In genomic region chr11:4744691-4745090, GRCm38 (mm10) we compare ENCODE assay signal across 23 mouse cellular contexts. TPM values are rescaled to one million over a fixed set of nuclear protein-coding genes. Genes with fewer than 3 reads are reported as not detected.
DNase-seq lines count a peak whose midpoint lies in the region; ATAC-seq and TF ChIP-seq lines count a peak whose summit lies in the region.
"Had no signal": no experiment of that assay in that cellular context is flagged by ENCODE, and none has a peak within 500 bp of the region (broad histone marks: within the 10 kb centered on the region; RNA-seq: fewer than 3 reads in every experiment).

No protein-coding gene starts in this region.

- H3K4me3 ChIP-seq in forebrain, embryonic 13.5 days = no peak overlapping the region
- H3K4me3 ChIP-seq in forebrain, postnatal 0 days (ENCODE audit: low read depth, low read length) = no peak overlapping the region
- H3K4me3 ChIP-seq in midbrain, embryonic 13.5 days (replicated peaks) = no peak overlapping the region
- H3K4me3 ChIP-seq in midbrain, embryonic 10.5 days = no peak overlapping the region
- H3K4me3 ChIP-seq in hindbrain, embryonic 13.5 days = peak overlapping the region; percentile 69
- H3K4me3 ChIP-seq in neural tube, embryonic 13.5 days = peak overlapping the region; percentile 67; the same call in 1 of the 2 replicates
- H3K4me3 ChIP-seq: gastrocnemius, adult 2 months; heart, embryonic 13.5 days had no signal

- peaks cover 21% of the 10 kb centered on the region for H3K4me1 ChIP-seq in forebrain, embryonic 13.5 days
- H3K4me1 ChIP-seq in forebrain, postnatal 0 days (ENCODE audit: insufficient read depth) = peaks cover 4% of the 10 kb centered on the region; the same call in 1 of the 2 replicates
- H3K4me1 ChIP-seq in midbrain, embryonic 13.5 days (replicated peaks) = peaks cover 31% of the 10 kb centered on the region
- peaks cover 27% of the 10 kb centered on the region for H3K4me1 ChIP-seq in midbrain, embryonic 10.5 days
- peaks cover 37% of the 10 kb centered on the region for H3K4me1 ChIP-seq in hindbrain, embryonic 13.5 days (replicated peaks)
- H3K4me1 ChIP-seq in neural tube, embryonic 13.5 days (replicated peaks) = peaks cover 41% of the 10 kb centered on the region

- 61% methylated on average over 6 of the region's 6 CpGs for WGBS in forebrain, embryonic 13.5 days
- WGBS in forebrain, postnatal 0 days = 54% methylated on average over 6 of the region's 6 CpGs
- WGBS in midbrain, embryonic 13.5 days = 59% methylated on average over 6 of the region's 6 CpGs
- WGBS in midbrain, embryonic 10.5 days = 57% methylated on average over 6 of the region's 6 CpGs
- 61% methylated on average over 6 of the region's 6 CpGs for WGBS in hindbrain, embryonic 13.5 days
- 62% methylated on average over 6 of the region's 6 CpGs for WGBS in neural tube, embryonic 13.5 days

- H3K27me3 ChIP-seq in forebrain, embryonic 13.5 days = peaks cover 76% of the 10 kb centered on the region
- peaks cover 41% of the 10 kb centered on the region for H3K27me3 ChIP-seq in forebrain, postnatal 0 days (ENCODE audit: insufficient read depth, low read length)
- peaks cover 72% of the 10 kb centered on the region for H3K27me3 ChIP-seq in midbrain, embryonic 13.5 days
- H3K27me3 ChIP-seq in midbrain, embryonic 10.5 days (ENCODE audit: low read depth, poor library complexity, severe bottlenecking) = peaks cover 81% of the 10 kb centered on the region
- H3K27me3 ChIP-seq in hindbrain, embryonic 13.5 days = peaks cover 85% of the 10 kb centered on the region
- H3K27me3 ChIP-seq in neural tube, embryonic 13.5 days = peaks cover 73% of the 10 kb centered on the region

- H3K9ac ChIP-seq in forebrain, embryonic 13.5 days = no peak overlapping the region
- H3K9ac ChIP-seq in forebrain, postnatal 0 days = no peak overlapping the region
- no peak overlapping the region for H3K9ac ChIP-seq in midbrain, embryonic 13.5 days (replicated peaks)
- no peak overlapping the region; the same call in 1 of the 2 replicates for H3K9ac ChIP-seq in hindbrain, embryonic 13.5 days
- 0 out of 2 replicates have a peak overlapping the region, but pooled peaks have one; percentile 81 for H3K9ac ChIP-seq in neural tube, embryonic 13.5 days
- H3K9ac ChIP-seq: embryonic facial prominence, embryonic 13.5 days; heart, embryonic 13.5 days; midbrain, embryonic 12.5 days had no signal

- no peak for DNase-seq in forebrain, postnatal 0 days
- DNase-seq in midbrain, embryonic 10.5 days (ENCODE audit: low spot score) = no peak
- no peak for DNase-seq in lung, postnatal 36 days
- no peak for DNase-seq in testis, postnatal 10 days (ENCODE audit: low spot score)
- DNase-seq: adrenal gland, adult 2 months; cerebellum, adult 9-11 months; gastrocnemius, adult 2 months; kidney, adult 8-10 months; kidney, postnatal 25 days; layer of hippocampus, adult 9-11 months; lung, adult 18-20 months; thymus, adult 18-20 months; thymus, postnatal 4 days had no signal

- H3K4me2 ChIP-seq in forebrain, embryonic 13.5 days = peak overlapping the region; percentile 97
- H3K4me2 ChIP-seq in forebrain, postnatal 0 days (ENCODE audit: low read depth) = no peak overlapping the region
- 0 out of 2 replicates have a peak overlapping the region, but pooled peaks have one; percentile 99 for H3K4me2 ChIP-seq in midbrain, embryonic 13.5 days (replicated peaks)
- H3K4me2 ChIP-seq in hindbrain, embryonic 13.5 days = peak overlapping the region; percentile 100
- H3K4me2 ChIP-seq in neural tube, embryonic 13.5 days = peak overlapping the region; percentile 99
- H3K4me2 ChIP-seq: embryonic facial prominence, embryonic 13.5 days; heart, embryonic 13.5 days; liver, embryonic 11.5 days had no signal

- no peak overlapping the region for H3K27ac ChIP-seq in forebrain, embryonic 13.5 days
- no peak overlapping the region for H3K27ac ChIP-seq in forebrain, postnatal 0 days (ENCODE audit: low read depth, low read length)
- H3K27ac ChIP-seq in midbrain, embryonic 13.5 days = no peak overlapping the region
- H3K27ac ChIP-seq in midbrain, embryonic 10.5 days (replicated peaks) = no peak overlapping the region
- H3K27ac ChIP-seq in hindbrain, embryonic 13.5 days = no peak overlapping the region
- H3K27ac ChIP-seq in neural tube, embryonic 13.5 days (replicated peaks) = no peak overlapping the region
- H3K27ac ChIP-seq: embryonic facial prominence, embryonic 13.5 days; gastrocnemius, adult 2 months; heart, embryonic 13.5 days; macrophage; midbrain, embryonic 12.5 days had no signal

- H3K9me3 ChIP-seq in forebrain, embryonic 13.5 days (replicated peaks) = no peaks in the 10 kb centered on the region
- H3K9me3 ChIP-seq in forebrain, postnatal 0 days (ENCODE audit: low read length) = no peaks in the 10 kb centered on the region
- no peaks in the 10 kb centered on the region for H3K9me3 ChIP-seq in midbrain, embryonic 13.5 days
- H3K9me3 ChIP-seq in midbrain, embryonic 10.5 days (replicated peaks) = no peaks in the 10 kb centered on the region
- no peaks in the 10 kb centered on the region for H3K9me3 ChIP-seq in hindbrain, embryonic 13.5 days
- no peaks in the 10 kb centered on the region for H3K9me3 ChIP-seq in neural tube, embryonic 13.5 days
- H3K9me3 ChIP-seq: embryonic facial prominence, embryonic 13.5 days; heart, embryonic 13.5 days; midbrain, embryonic 12.5 days had no signal

- TF ChIP-seq CTCF in forebrain, postnatal 0 days (IDR thresholded peaks at IDR 0.05; ENCODE audit: low read depth) = no peak

- H3K36me3 ChIP-seq in forebrain, embryonic 13.5 days (ENCODE audit: poor library complexity, severe bottlenecking) = no peaks in the 10 kb centered on the region
- H3K36me3 ChIP-seq in forebrain, postnatal 0 days (ENCODE audit: insufficient read depth) = no peaks in the 10 kb centered on the region
- H3K36me3 ChIP-seq in midbrain, embryonic 13.5 days = no peaks in the 10 kb centered on the region
- H3K36me3 ChIP-seq in midbrain, embryonic 10.5 days = no peaks in the 10 kb centered on the region
- H3K36me3 ChIP-seq in hindbrain, embryonic 13.5 days = no peaks in the 10 kb centered on the region
- H3K36me3 ChIP-seq in neural tube, embryonic 13.5 days = no peaks in the 10 kb centered on the region
- H3K36me3 ChIP-seq: embryonic facial prominence, embryonic 13.5 days; heart, embryonic 13.5 days; midbrain, embryonic 12.5 days had no signal

- no peak for ATAC-seq in forebrain, embryonic 13.5 days
- no peak for ATAC-seq in forebrain, postnatal 0 days
- ATAC-seq in midbrain, embryonic 13.5 days = no peak
- no peak for ATAC-seq in hindbrain, embryonic 13.5 days (ENCODE audit: low FRiP score)
- no peak for ATAC-seq in neural tube, embryonic 13.5 days (ENCODE audit: low read depth)

RNA-seq across cellular contexts. Expression of gene Cabp7, which starts 1.9 kb away (rescaled TPM):
- 0.59 and 0.87 TPM in 2 replicates for polyA plus RNA-seq in forebrain, embryonic 13.5 days (2015; fragmentation: Nextera tagmentation; extraction: Ambion mirVana)
- 5.3 and 5.5 TPM in 2 replicates for total RNA-seq in forebrain, postnatal 0 days (2014; rRNA removed)
- 1.3 and 1.6 TPM in 2 replicates for polyA plus RNA-seq in forebrain, postnatal 0 days (2015; fragmentation: Nextera tagmentation; extraction: Ambion mirVana)
- 0.69 and 1.0 TPM in 2 replicates for polyA plus RNA-seq in midbrain, embryonic 13.5 days (2015; fragmentation: Nextera tagmentation; extraction: Ambion mirVana)
- polyA plus RNA-seq in midbrain, embryonic 10.5 days (2016; fragmentation: Nextera tagmentation; extraction: Ambion mirVana) = 0.11 and 0.22 TPM in 2 replicates
- 1.3 and 1.4 TPM in 2 replicates for polyA plus RNA-seq in hindbrain, embryonic 13.5 days (2015; fragmentation: Nextera tagmentation; extraction: Ambion mirVana)
- 2.7 and 3.3 TPM in 2 replicates for polyA plus RNA-seq in neural tube, embryonic 13.5 days (2015; fragmentation: Nextera tagmentation; extraction: Ambion mirVana)
- total RNA-seq: heart, postnatal 25 days had no signal
- polyA plus RNA-seq: heart, embryonic 13.5 days had no signal

RNA-seq across cellular contexts. Expression of gene Zmat5, which starts 40.2 kb away (rescaled TPM):
- 83.1 and 84.4 TPM in 2 replicates for polyA plus RNA-seq in forebrain, embryonic 13.5 days (2015; fragmentation: Nextera tagmentation; extraction: Ambion mirVana)
- 20.6 and 29.5 TPM in 2 replicates for total RNA-seq in forebrain, postnatal 0 days (2014; rRNA removed)
- polyA plus RNA-seq in forebrain, postnatal 0 days (2015; fragmentation: Nextera tagmentation; extraction: Ambion mirVana) = 62.6 and 78.7 TPM in 2 replicates
- polyA plus RNA-seq in midbrain, embryonic 13.5 days (2015; fragmentation: Nextera tagmentation; extraction: Ambion mirVana) = 66.9 and 72.9 TPM in 2 replicates
- polyA plus RNA-seq in midbrain, embryonic 10.5 days (2016; fragmentation: Nextera tagmentation; extraction: Ambion mirVana) = 83.9 and 86.7 TPM in 2 replicates
- polyA plus RNA-seq in hindbrain, embryonic 13.5 days (2015; fragmentation: Nextera tagmentation; extraction: Ambion mirVana) = 71.6 and 74.5 TPM in 2 replicates
- polyA plus RNA-seq in neural tube, embryonic 13.5 days (2015; fragmentation: Nextera tagmentation; extraction: Ambion mirVana) = 61.5 and 72.6 TPM in 2 replicates

RNA-seq across cellular contexts. Expression of gene Uqcr10, which starts 40.5 kb away (rescaled TPM):
- polyA plus RNA-seq in forebrain, embryonic 13.5 days (2015; fragmentation: Nextera tagmentation; extraction: Ambion mirVana) = 599 and 621 TPM in 2 replicates
- 171 and 220 TPM in 2 replicates for total RNA-seq in forebrain, postnatal 0 days (2014; rRNA removed)
- 797 and 1,037 TPM in 2 replicates for polyA plus RNA-seq in forebrain, postnatal 0 days (2015; fragmentation: Nextera tagmentation; extraction: Ambion mirVana)
- 524 and 547 TPM in 2 replicates for polyA plus RNA-seq in midbrain, embryonic 13.5 days (2015; fragmentation: Nextera tagmentation; extraction: Ambion mirVana)
- polyA plus RNA-seq in midbrain, embryonic 10.5 days (2016; fragmentation: Nextera tagmentation; extraction: Ambion mirVana) = 639 and 680 TPM in 2 replicates
- polyA plus RNA-seq in hindbrain, embryonic 13.5 days (2015; fragmentation: Nextera tagmentation; extraction: Ambion mirVana) = 541 and 557 TPM in 2 replicates
- polyA plus RNA-seq in neural tube, embryonic 13.5 days (2015; fragmentation: Nextera tagmentation; extraction: Ambion mirVana) = 595 and 628 TPM in 2 replicates

Comparison
In these comparisons a context has a peak if more than half of its experiments do, and no peak if none do; other contexts are left out.
1. H3K4me3 ChIP-seq: peak in hindbrain, embryonic 13.5 days (single experiment) and neural tube, embryonic 13.5 days (single experiment); none in forebrain, embryonic 13.5 days (single experiment), forebrain, postnatal 0 days (single experiment), midbrain, embryonic 13.5 days (single experiment) and midbrain, embryonic 10.5 days (single experiment).